Mouse (Mus musculus): ENCODE measurements around the gene Actl11. TPM values are rescaled to one million over a fixed set of nuclear protein-coding genes. Genes with fewer than 3 reads are reported as not detected.

The Actl11 gene
- not detected in 2 replicates for polyA plus RNA-seq (2012; rRNA removed)

- no peak for DNase-seq
- no peak within 1 kb of the TSS for H3K27ac ChIP-seq (ENCODE audit: insufficient read depth, low read length)
- H3K27me3 ChIP-seq (ENCODE audit: control insufficient read depth, insufficient read depth, low read length), result no peaks in the 10 kb centered on the region
- H3K4me1 ChIP-seq (ENCODE audit: control insufficient read depth, insufficient read depth, low read length), result no peaks in the 10 kb centered on the region
- WGBS, result 71% methylated on average over 3 of the region's 3 CpGs
- H3K4me3 ChIP-seq (replicated peaks; ENCODE audit: insufficient read depth, low read depth, low read length), result no peak within 1 kb of the TSS
- TF ChIP-seq POLR2A (IDR thresholded peaks at IDR 0.05; ENCODE audit: borderline replicate concordance, insufficient read depth, low read length), result no peak
- TF ChIP-seq CTCF (IDR thresholded peaks at IDR 0.05; ENCODE audit: borderline replicate concordance, insufficient read depth, low read depth, low read length), result no peak
These were observed at the start of gene Actl11 for GRCm38 (mm10) chr9:107928169-107928568. Gene Actl11, plus strand, starts transcription at chr9:107928469.

- no peak for DNase-seq
- TF ChIP-seq POLR2A (IDR thresholded peaks at IDR 0.05; ENCODE audit: borderline replicate concordance, insufficient read depth, low read length) (no peak), CTCF (IDR thresholded peaks at IDR 0.05; ENCODE audit: borderline replicate concordance, insufficient read depth, low read depth, low read length) (no peak)
- H3K4me3 ChIP-seq (replicated peaks; ENCODE audit: insufficient read depth, low read depth, low read length), result no peak overlapping the region
- no peak overlapping the region for H3K27ac ChIP-seq (ENCODE audit: insufficient read depth, low read length)
- H3K4me1 ChIP-seq (ENCODE audit: control insufficient read depth, insufficient read depth, low read length), result no peaks in the 10 kb centered on the region
- no peaks in the 10 kb centered on the region for H3K27me3 ChIP-seq (ENCODE audit: control insufficient read depth, insufficient read depth, low read length)
- 57% methylated on average over 4 of the region's 4 CpGs for WGBS
These were observed 47.9 kb upstream of the Actl11 start for GRCm38 (mm10) chr9:107880411-107880810.

- no peaks in the 10 kb centered on the region for H3K27me3 ChIP-seq (ENCODE audit: control insufficient read depth, insufficient read depth, low read length)
- WGBS, result under 1% methylated on average over 28 of the region's 28 CpGs
- peak within 1 kb of the TSS; percentile 84; the same call in 1 of the 2 replicates for H3K27ac ChIP-seq (ENCODE audit: insufficient read depth, low read length)
- peak; percentile 91 to 95 for DNase-seq
- no peaks in the 10 kb centered on the region for H3K4me1 ChIP-seq (ENCODE audit: control insufficient read depth, insufficient read depth, low read length)
- peak within 1 kb of the TSS; percentile 97 for H3K4me3 ChIP-seq (replicated peaks; ENCODE audit: insufficient read depth, low read depth, low read length)
- TF ChIP-seq CTCF (IDR thresholded peaks at IDR 0.05; ENCODE audit: borderline replicate concordance, insufficient read depth, low read depth, low read length) (no peak), POLR2A (IDR thresholded peaks at IDR 0.05; ENCODE audit: borderline replicate concordance, insufficient read depth, low read length) (peak; percentile 63; the same call in 1 of the 2 replicates)
These were observed 40.4 kb upstream of the Actl11 start, which contains the start of gene Mon1a for GRCm38 (mm10) chr9:107887804-107888266. Gene Mon1a, plus strand, starts transcription at chr9:107888151.

GRCm38 (mm10) chr9:107888267-107888850 is 39.9 kb upstream of the Actl11 start:
- Histone ChIP-seq H3K27ac (ENCODE audit: insufficient read depth, low read length) (peak overlapping the region; percentile 84; the same call in 1 of the 2 replicates), H3K4me1 (ENCODE audit: control insufficient read depth, insufficient read depth, low read length) (no peaks in the 10 kb centered on the region), H3K4me3 (replicated peaks; ENCODE audit: insufficient read depth, low read depth, low read length) (peak overlapping the region; percentile 97), H3K27me3 (ENCODE audit: control insufficient read depth, insufficient read depth, low read length) (no peaks in the 10 kb centered on the region)
- peak in 1 of 2 experiments; percentile 40 for DNase-seq
- TF ChIP-seq CTCF (IDR thresholded peaks at IDR 0.05; ENCODE audit: borderline replicate concordance, insufficient read depth, low read depth, low read length) (no peak), POLR2A (IDR thresholded peaks at IDR 0.05; ENCODE audit: borderline replicate concordance, insufficient read depth, low read length) (no peak)
- WGBS, result under 1% methylated on average over 18 of the region's 18 CpGs

GRCm38 (mm10) chr9:107890260-107890659 is 38.0 kb upstream of the Actl11 start:
- no peaks in the 10 kb centered on the region for H3K27me3 ChIP-seq (ENCODE audit: control insufficient read depth, insufficient read depth, low read length)
- TF ChIP-seq CTCF (IDR thresholded peaks at IDR 0.05; ENCODE audit: borderline replicate concordance, insufficient read depth, low read depth, low read length) (no peak), POLR2A (IDR thresholded peaks at IDR 0.05; ENCODE audit: borderline replicate concordance, insufficient read depth, low read length) (no peak)
- H3K27ac ChIP-seq (ENCODE audit: insufficient read depth, low read length), result no peak overlapping the region
- no peak overlapping the region for H3K4me3 ChIP-seq (replicated peaks; ENCODE audit: insufficient read depth, low read depth, low read length)
- H3K4me1 ChIP-seq (ENCODE audit: control insufficient read depth, insufficient read depth, low read length), result no peaks in the 10 kb centered on the region
- 88% methylated on average over 6 of the region's 6 CpGs for WGBS
- DNase-seq, result no peak

- WGBS, result 100% methylated on average over 1 of the region's 1 CpGs
- TF ChIP-seq POLR2A (IDR thresholded peaks at IDR 0.05; ENCODE audit: borderline replicate concordance, insufficient read depth, low read length) (no peak), CTCF (IDR thresholded peaks at IDR 0.05; ENCODE audit: borderline replicate concordance, insufficient read depth, low read depth, low read length) (peak; percentile 35; the same call in 1 of the 2 replicates)
These were observed 37.2 kb upstream of the Actl11 start for GRCm38 (mm10) chr9:107891023-107891422.

GRCm38 (mm10) chr9:107898563-107898962 is 29.7 kb upstream of the Actl11 start:
- no peak overlapping the region for H3K4me3 ChIP-seq (replicated peaks; ENCODE audit: insufficient read depth, low read depth, low read length)
- TF ChIP-seq POLR2A (IDR thresholded peaks at IDR 0.05; ENCODE audit: borderline replicate concordance, insufficient read depth, low read length) (no peak), CTCF (IDR thresholded peaks at IDR 0.05; ENCODE audit: borderline replicate concordance, insufficient read depth, low read depth, low read length) (no peak)
- H3K27me3 ChIP-seq (ENCODE audit: control insufficient read depth, insufficient read depth, low read length), result no peaks in the 10 kb centered on the region
- H3K4me1 ChIP-seq (ENCODE audit: control insufficient read depth, insufficient read depth, low read length), result peaks cover 9% of the 10 kb centered on the region; the same call in 1 of the 2 replicates
- no peak overlapping the region for H3K27ac ChIP-seq (ENCODE audit: insufficient read depth, low read length)
- peak in 1 of 2 experiments; percentile 46 for DNase-seq
- 59% methylated on average over 10 of the region's 10 CpGs for WGBS

More at GRCm38 (mm10) chr9:107891023-107891422, 37.2 kb upstream of the Actl11 start:
- no peak overlapping the region for H3K27ac ChIP-seq (ENCODE audit: insufficient read depth, low read length)
- no peak overlapping the region for H3K4me3 ChIP-seq (replicated peaks; ENCODE audit: insufficient read depth, low read depth, low read length)
- no peaks in the 10 kb centered on the region for H3K4me1 ChIP-seq (ENCODE audit: control insufficient read depth, insufficient read depth, low read length)
- H3K27me3 ChIP-seq (ENCODE audit: control insufficient read depth, insufficient read depth, low read length), result no peaks in the 10 kb centered on the region
- no peak for DNase-seq

- WGBS, result 60% methylated on average over 12 of the region's 12 CpGs
- TF ChIP-seq CTCF (IDR thresholded peaks at IDR 0.05; ENCODE audit: borderline replicate concordance, insufficient read depth, low read depth, low read length), result no peak
- no peak for TF ChIP-seq POLR2A (IDR thresholded peaks at IDR 0.05; ENCODE audit: borderline replicate concordance, insufficient read depth, low read length)
- H3K27ac ChIP-seq (ENCODE audit: insufficient read depth, low read length), result no peak overlapping the region
These were observed 28.4 kb upstream of the Actl11 start for GRCm38 (mm10) chr9:107899855-107900254.

More at GRCm38 (mm10) chr9:107899855-107900254, 28.4 kb upstream of the Actl11 start:
- peaks cover 9% of the 10 kb centered on the region; the same call in 1 of the 2 replicates for H3K4me1 ChIP-seq (ENCODE audit: control insufficient read depth, insufficient read depth, low read length)
- H3K4me3 ChIP-seq (replicated peaks; ENCODE audit: insufficient read depth, low read depth, low read length), result no peak overlapping the region
- DNase-seq, result no peak
- no peaks in the 10 kb centered on the region for H3K27me3 ChIP-seq (ENCODE audit: control insufficient read depth, insufficient read depth, low read length)
